ENCODE assay signal across 9 mouse cellular contexts in the genomic region with DNA sequence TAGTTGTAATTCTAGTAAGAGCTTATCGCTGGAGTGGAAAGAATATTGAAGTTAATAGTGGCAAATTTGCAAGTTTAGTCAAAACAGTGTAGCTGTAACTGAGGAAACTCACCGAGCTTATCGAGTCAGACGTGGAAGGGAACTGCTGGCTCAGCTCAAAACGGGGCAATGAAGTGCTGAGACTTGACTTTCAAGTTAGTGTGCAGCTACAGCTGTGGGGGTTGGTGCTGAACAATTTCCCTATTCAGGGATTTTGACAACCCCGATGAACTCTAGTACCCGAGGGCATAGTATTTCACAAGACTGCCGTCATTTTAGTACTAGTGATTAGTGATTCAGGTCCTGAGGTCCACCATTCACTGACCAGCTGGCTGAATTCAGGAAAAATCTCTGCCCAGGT. TPM values are rescaled to one million over a fixed set of nuclear protein-coding genes. Genes with fewer than 3 reads are reported as not detected.
A peak's percentile ranks its signal among the peaks of the same experiment; 100 is the strongest.
DNase-seq lines count a peak whose midpoint lies in the region; ATAC-seq and TF ChIP-seq lines count a peak whose summit lies in the region.
"Had no signal": no experiment of that assay in that cellular context is flagged by ENCODE, and none has a peak within 500 bp of the region (broad histone marks: within the 10 kb centered on the region; RNA-seq: fewer than 3 reads in every experiment).

No protein-coding gene starts in this region.

- no peak overlapping the region for H3K4me2 ChIP-seq in kidney, embryonic 15.5 days
- H3K4me2 ChIP-seq in stomach, embryonic 16.5 days (ENCODE audit: low read depth, low read length), result no peak overlapping the region
- H3K4me2 ChIP-seq in stomach, postnatal 0 days (replicated peaks; ENCODE audit: low read depth), result no peak overlapping the region

- no peak overlapping the region for H3K4me3 ChIP-seq in kidney, embryonic 15.5 days (replicated peaks)
- H3K4me3 ChIP-seq in stomach, embryonic 16.5 days (replicated peaks; ENCODE audit: low read length), result no peak overlapping the region
- no peak overlapping the region for H3K4me3 ChIP-seq in stomach, postnatal 0 days (ENCODE audit: low read depth, low read length)
- H3K4me3 ChIP-seq in kidney, adult 2 months (ENCODE audit: insufficient read depth, low read depth, low read length), result no peak overlapping the region
- no peak overlapping the region for H3K4me3 ChIP-seq in cerebellum, adult 2 months (replicated peaks; ENCODE audit: insufficient read depth, low read depth, low read length)
- no peak overlapping the region for H3K4me3 ChIP-seq in limb, embryonic 10.5 days

- H3K27me3 ChIP-seq in kidney, embryonic 15.5 days, result no peaks in the 10 kb centered on the region
- no peaks in the 10 kb centered on the region for H3K27me3 ChIP-seq in stomach, embryonic 16.5 days (ENCODE audit: control insufficient read depth, insufficient read depth, low read length)
- H3K27me3 ChIP-seq in stomach, postnatal 0 days (ENCODE audit: control insufficient read depth, insufficient read depth, low read length), result no peaks in the 10 kb centered on the region
- no peaks in the 10 kb centered on the region for H3K27me3 ChIP-seq in kidney, adult 2 months (replicated peaks; ENCODE audit: control insufficient read depth, insufficient read depth, low read length)
- H3K27me3 ChIP-seq in cerebellum, adult 2 months (ENCODE audit: control insufficient read depth, insufficient read depth, low read length), result no peaks in the 10 kb centered on the region
- no peaks in the 10 kb centered on the region for H3K27me3 ChIP-seq in limb, embryonic 10.5 days (ENCODE audit: low read depth, poor library complexity, severe bottlenecking)

- no peak for TF ChIP-seq CTCF in stomach, postnatal 0 days (IDR thresholded peaks at IDR 0.05; ENCODE audit: low read depth)
- TF ChIP-seq CTCF in kidney, adult 2 months (conservative IDR thresholded peaks at IDR 0.05; ENCODE audit: insufficient read depth, insufficient read length, low read depth, low read length), result no peak
- no peak for TF ChIP-seq CTCF in cerebellum, adult 2 months (IDR thresholded peaks at IDR 0.05; ENCODE audit: borderline replicate concordance, insufficient read depth, low read depth, low read length)

- H3K36me3 ChIP-seq in kidney, embryonic 15.5 days, result peaks cover 88% of the 10 kb centered on the region
- peaks cover 42% of the 10 kb centered on the region for H3K36me3 ChIP-seq in stomach, embryonic 16.5 days (ENCODE audit: control insufficient read depth, insufficient read depth, low read length)
- peaks cover 31% of the 10 kb centered on the region for H3K36me3 ChIP-seq in stomach, postnatal 0 days (ENCODE audit: control insufficient read depth, insufficient read depth, low read length)
- peaks cover 12% of the 10 kb centered on the region for H3K36me3 ChIP-seq in kidney, adult 2 months (ENCODE audit: control insufficient read depth, insufficient read depth, low read length)
- peaks cover 91% of the 10 kb centered on the region for H3K36me3 ChIP-seq in limb, embryonic 10.5 days

- H3K4me1 ChIP-seq in kidney, embryonic 15.5 days, result no peaks in the 10 kb centered on the region
- no peaks in the 10 kb centered on the region for H3K4me1 ChIP-seq in stomach, embryonic 16.5 days (ENCODE audit: control insufficient read depth, insufficient read depth, low read length)
- H3K4me1 ChIP-seq in stomach, postnatal 0 days (replicated peaks; ENCODE audit: control insufficient read depth, insufficient read depth), result no peaks in the 10 kb centered on the region
- peaks cover 7% of the 10 kb centered on the region; the same call in 1 of the 2 replicates for H3K4me1 ChIP-seq in kidney, adult 2 months (ENCODE audit: control insufficient read depth, insufficient read depth, low read length)
- H3K4me1 ChIP-seq in cerebellum, adult 2 months (ENCODE audit: control insufficient read depth, insufficient read depth, low read length), result no peaks in the 10 kb centered on the region
- no peaks in the 10 kb centered on the region for H3K4me1 ChIP-seq in limb, embryonic 10.5 days

- ATAC-seq in kidney, embryonic 15.5 days (replicated peaks; ENCODE audit: low FRiP score), result no peak
- peak; percentile 44; the same call in 1 of the 2 replicates for ATAC-seq in stomach, embryonic 16.5 days (ENCODE audit: insufficient read depth, low FRiP score)
- ATAC-seq in stomach, postnatal 0 days (ENCODE audit: low FRiP score, low TSS enrichment), result no peak

- H3K27ac ChIP-seq in kidney, embryonic 15.5 days, result no peak overlapping the region
- no peak overlapping the region for H3K27ac ChIP-seq in stomach, embryonic 16.5 days (ENCODE audit: low read length)
- H3K27ac ChIP-seq in stomach, postnatal 0 days (replicated peaks), result no peak overlapping the region
- peak overlapping the region; percentile 4 for H3K27ac ChIP-seq in kidney, adult 2 months (ENCODE audit: insufficient read depth, low read depth, low read length)
- no peak overlapping the region for H3K27ac ChIP-seq in cerebellum, adult 2 months (ENCODE audit: insufficient read depth, low read length)
- H3K27ac ChIP-seq in limb, embryonic 10.5 days, result no peak overlapping the region

- TF ChIP-seq EP300 in stomach, postnatal 0 days (optimal IDR thresholded peaks at IDR 0.05), result no peak

- WGBS in kidney, embryonic 15.5 days, result 70% methylated on average over 8 of the region's 8 CpGs
- 84% methylated on average over 8 of the region's 8 CpGs for WGBS in stomach, embryonic 16.5 days
- WGBS in stomach, postnatal 0 days, result 82% methylated on average over 8 of the region's 8 CpGs
- 44% methylated on average over 8 of the region's 8 CpGs for WGBS in kidney, adult 2 months
- 92% methylated on average over 8 of the region's 8 CpGs for WGBS in cerebellum, adult 2 months
- WGBS in limb, embryonic 10.5 days, result 88% methylated on average over 8 of the region's 8 CpGs

- TF ChIP-seq POLR2A in kidney, adult 2 months (IDR thresholded peaks at IDR 0.05; ENCODE audit: low read depth, low read length), result no peak
- no peak for TF ChIP-seq POLR2A in cerebellum, adult 2 months (IDR thresholded peaks at IDR 0.05; ENCODE audit: borderline replicate concordance, insufficient read depth, low read length)

- no peaks in the 10 kb centered on the region for H3K9me3 ChIP-seq in kidney, embryonic 15.5 days (replicated peaks)
- H3K9me3 ChIP-seq in stomach, embryonic 16.5 days (replicated peaks; ENCODE audit: control insufficient read depth, low read length), result no peaks in the 10 kb centered on the region
- no peaks in the 10 kb centered on the region for H3K9me3 ChIP-seq in stomach, postnatal 0 days (ENCODE audit: control insufficient read depth, low read length)
- no peaks in the 10 kb centered on the region for H3K9me3 ChIP-seq in limb, embryonic 10.5 days (replicated peaks)

- peak; percentile 78 for DNase-seq in kidney, adult 11 months
- DNase-seq in stomach, postnatal 0 days (ENCODE audit: low spot score), result no peak
- DNase-seq in kidney, adult 2 months, result peak; percentile 85
- no peak for DNase-seq in cerebellum, adult 2 months
- DNase-seq in limb, embryonic 10.5 days (ENCODE audit: low spot score), result no peak
- DNase-seq: cerebellum, postnatal 10 days; lung, postnatal 36 days had no signal

- no peak overlapping the region for H3K9ac ChIP-seq in kidney, embryonic 15.5 days
- no peak overlapping the region for H3K9ac ChIP-seq in stomach, embryonic 16.5 days (ENCODE audit: low read length)
- no peak overlapping the region for H3K9ac ChIP-seq in stomach, postnatal 0 days (ENCODE audit: low read length)

RNA-seq across cellular contexts. Expression of a gene that starts 50.9 kb away (rescaled TPM):
- 45.5 and 48.3 TPM in 2 replicates for polyA plus RNA-seq in kidney, embryonic 15.5 days (2015; fragmentation: Nextera tagmentation; extraction: Ambion mirVana)
- polyA plus RNA-seq in stomach, embryonic 16.5 days (2015; fragmentation: Nextera tagmentation; extraction: Ambion mirVana), result 36.1 and 44.5 TPM in 2 replicates
- polyA plus RNA-seq in stomach, postnatal 0 days (2015; fragmentation: Nextera tagmentation; extraction: Ambion mirVana), result 38.0 and 39.2 TPM in 2 replicates
- 7.7 and 10.3 TPM in 2 replicates for polyA plus RNA-seq in kidney, adult 2 months (2012; rRNA removed)
- 19.5 and 20.5 TPM in 2 replicates for polyA plus RNA-seq in cerebellum, adult 2 months (2012; rRNA removed)
- polyA plus RNA-seq in limb, embryonic 10.5 days (2016; fragmentation: Nextera tagmentation; extraction: Ambion mirVana), result 46.1 and 46.4 TPM in 2 replicates

Comparison
In these comparisons a context has a peak if more than half of its experiments do, and no peak if none do; other contexts are left out.
1. DNase-seq: peak in kidney, adult 11 months (single experiment) and kidney, adult 2 months (single experiment); none in stomach, postnatal 0 days (single experiment), cerebellum, adult 2 months (0 of 2) and limb, embryonic 10.5 days (single experiment).